Mouse (Mus musculus) brain, embryonic 18.5 days (tissue): ENCODE data around the gene Abca9.

Source experiments
- DNase-seq: peaks from one replicate; pipeline ENCODE4 v3.0.0-alpha.2; 2012; ENCODE audit warnings: low read depth, low spot score

The Abca9 gene

GRCm38 (mm10) chr11:110072158-110072557 is 95.8 kb downstream of the Abca9 start:
- no peak for DNase-seq

- DNase-seq: no peak
Observed at GRCm38 (mm10) chr11:110061032-110061431, 107.0 kb downstream of the Abca9 start.

- no peak for DNase-seq
Observed at GRCm38 (mm10) chr11:110060127-110060526, 107.9 kb downstream of the Abca9 start.

- no peak for DNase-seq
Observed at GRCm38 (mm10) chr11:110053681-110054080, 114.3 kb downstream of the Abca9 start.
